Mouse (Mus musculus): ENCODE data around the gene Rag1.

The Rag1 gene

GRCm38 (mm10) chr2:101639840-101640350, 9.4 kb downstream of the Rag1 start:
- intact Hi-C loops (cut with DNase I) = no loop called here

DNA sequence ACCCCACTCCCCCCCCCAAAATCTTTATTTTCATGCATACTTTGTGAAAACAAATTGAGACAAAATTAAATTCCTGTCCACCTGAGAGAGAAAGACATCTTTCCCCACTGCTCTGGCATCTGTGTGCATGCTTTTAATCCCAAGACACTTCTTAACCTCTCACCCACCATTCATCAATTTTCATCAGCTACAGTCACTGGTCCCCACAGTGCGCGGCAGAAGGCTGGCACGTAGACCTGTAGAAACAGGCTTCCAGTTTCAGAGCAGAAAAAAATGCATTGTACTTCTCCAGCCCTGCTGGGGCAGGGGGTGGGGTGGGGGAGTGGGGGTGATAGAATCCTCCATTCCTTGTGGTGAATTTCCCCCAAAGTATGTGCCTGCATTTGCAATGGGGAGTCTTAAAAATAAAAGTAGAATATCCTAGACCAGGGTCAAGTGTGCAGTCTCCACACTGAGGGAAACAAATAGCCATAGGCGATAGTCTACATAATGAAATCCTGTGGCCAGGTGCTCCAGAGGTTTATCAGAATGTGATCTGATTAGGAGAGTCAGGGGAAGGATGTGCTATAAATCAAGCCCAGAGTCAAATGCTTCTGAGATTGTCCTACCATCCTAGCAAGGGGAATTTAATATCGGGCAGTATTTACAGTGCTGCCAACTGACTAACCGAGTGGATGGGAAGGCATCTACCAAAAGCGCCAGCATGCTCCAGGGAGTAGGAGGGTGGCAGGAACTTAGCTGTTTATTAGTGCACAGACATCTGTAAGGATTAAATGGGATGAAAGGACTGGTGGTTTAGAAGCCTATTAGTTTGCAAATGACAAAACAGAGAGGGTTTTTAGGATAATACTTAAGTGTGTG, 10.1 kb downstream of the Rag1 start:
- intact Hi-C loops (cut with DNase I) = no loop called here

- intact Hi-C loops (cut with DNase I) = no loop called here
Observed at GRCm38 (mm10) chr2:101628297-101629236, 20.7 kb downstream of the Rag1 start.

GRCm38 (mm10) chr2:101627227-101627626, 22.1 kb downstream of the Rag1 start:
- intact Hi-C loops (cut with DNase I) = no loop called here

DNA sequence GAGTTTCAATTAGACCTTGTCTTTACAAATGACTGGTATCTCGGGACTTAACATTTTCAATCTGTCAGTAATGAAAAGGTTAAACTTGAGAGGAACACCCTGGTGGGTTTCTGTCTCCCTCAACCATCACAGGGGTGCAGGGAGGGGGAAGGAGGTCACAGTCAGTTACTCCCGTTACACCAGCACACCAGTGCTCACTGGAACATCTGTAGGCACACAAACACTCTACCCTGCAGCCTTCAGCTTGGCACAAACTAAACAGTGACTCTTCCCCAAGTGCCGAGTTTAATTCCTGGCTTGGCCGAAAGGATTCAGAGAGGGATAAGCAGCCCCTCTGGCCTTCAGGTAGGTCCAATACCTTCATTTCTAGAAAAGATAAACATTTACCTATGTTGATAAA, 24.8 kb downstream of the Rag1 start, which contains the start of gene Rag2:
Gene Rag2 (plus strand): TSS at position 193 of the 400 bp plus-strand sequence.
- intact Hi-C loops (cut with DNase I) = no loop called here

DNA sequence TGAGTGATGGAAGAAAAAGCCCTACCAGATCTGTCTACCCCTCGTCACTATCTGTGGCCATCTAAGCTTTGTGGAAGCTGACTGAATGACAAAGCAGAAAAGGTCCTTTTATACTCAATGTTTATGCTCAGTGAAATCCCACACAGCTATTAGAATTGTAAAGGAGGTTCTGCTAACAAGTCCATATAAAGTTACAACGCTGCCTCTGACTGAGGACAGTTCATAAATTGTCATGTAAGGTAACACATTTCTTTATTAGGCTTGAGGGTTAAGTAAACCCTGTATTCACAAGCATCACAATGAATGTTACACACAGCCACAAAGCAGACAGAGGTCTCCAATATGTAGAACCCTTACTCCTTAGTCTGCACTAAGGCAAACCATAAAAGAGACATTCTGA, 25.3 kb downstream of the Rag1 start:
- intact Hi-C loops (cut with DNase I) = no loop called here

GRCm38 (mm10) chr2:101623042-101623441, 26.3 kb downstream of the Rag1 start:
- intact Hi-C loops (cut with DNase I) = no loop called here

- intact Hi-C loops (cut with DNase I) = no loop called here
Observed at GRCm38 (mm10) chr2:101621611-101622010, 27.7 kb downstream of the Rag1 start.

- intact Hi-C loops (cut with DNase I) = no loop called here
Observed at GRCm38 (mm10) chr2:101620899-101621298, 28.4 kb downstream of the Rag1 start.

- intact Hi-C loops (cut with DNase I) = no loop called here
Observed at GRCm38 (mm10) chr2:101618373-101618772, 30.9 kb downstream of the Rag1 start.

- intact Hi-C loops (cut with DNase I) = no loop called here
Observed at GRCm38 (mm10) chr2:101615464-101616305, 33.6 kb downstream of the Rag1 start.

DNA sequence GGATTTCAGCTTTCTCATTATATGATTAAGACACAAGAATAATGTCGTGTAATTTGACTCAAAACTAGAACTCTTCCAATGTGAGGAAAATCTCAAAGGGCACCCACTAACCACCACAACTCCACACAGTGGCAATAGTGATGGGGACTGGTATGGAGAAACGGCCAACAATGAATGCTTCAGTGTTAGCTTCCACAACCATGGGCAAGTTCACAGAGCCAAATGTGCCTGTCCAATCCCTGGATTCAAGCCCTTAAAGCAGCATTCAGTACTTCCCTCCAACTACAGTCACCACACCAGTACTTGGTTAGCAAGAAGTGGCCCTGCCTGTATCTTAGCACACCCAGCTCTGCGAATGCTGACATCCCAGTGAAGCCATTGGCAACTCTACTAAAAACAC, 38.4 kb downstream of the Rag1 start:
- intact Hi-C loops (cut with DNase I) = no loop called here

DNA sequence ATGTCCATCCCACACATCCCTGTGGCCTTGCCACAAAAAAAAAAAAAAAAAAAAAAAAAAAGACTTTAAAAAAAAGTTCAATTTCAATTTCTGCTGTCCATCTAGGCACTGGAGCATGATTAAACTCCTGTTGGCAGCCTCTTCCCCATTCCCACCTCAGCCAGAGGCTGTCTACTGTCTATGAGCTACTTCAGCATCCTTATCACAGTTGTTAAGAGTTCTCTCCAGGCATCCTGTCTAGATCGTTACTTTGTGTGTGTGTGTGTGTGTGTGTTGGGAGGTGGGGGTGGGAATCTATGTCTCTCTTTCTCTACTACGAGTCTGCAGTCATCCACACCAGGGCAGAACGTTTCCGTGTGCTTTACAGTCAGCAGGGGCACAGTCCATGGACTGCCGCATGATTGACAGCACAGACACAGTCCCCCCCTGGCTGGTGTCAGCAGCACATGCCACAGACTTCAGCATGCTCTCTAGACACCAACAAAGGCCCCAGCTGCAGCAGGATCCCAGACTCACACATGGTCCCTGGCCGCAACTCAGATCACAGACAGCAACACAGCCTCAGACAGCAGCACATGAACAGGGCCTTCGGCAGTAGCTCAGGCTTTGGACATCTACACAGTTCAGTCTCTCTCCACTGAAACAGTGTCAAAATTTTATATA, 40.9 kb downstream of the Rag1 start:
- intact Hi-C loops (cut with DNase I) = no loop called here

- intact Hi-C loops (cut with DNase I) = no loop called here
Observed at GRCm38 (mm10) chr2:101603099-101603498, 46.2 kb downstream of the Rag1 start.

DNA sequence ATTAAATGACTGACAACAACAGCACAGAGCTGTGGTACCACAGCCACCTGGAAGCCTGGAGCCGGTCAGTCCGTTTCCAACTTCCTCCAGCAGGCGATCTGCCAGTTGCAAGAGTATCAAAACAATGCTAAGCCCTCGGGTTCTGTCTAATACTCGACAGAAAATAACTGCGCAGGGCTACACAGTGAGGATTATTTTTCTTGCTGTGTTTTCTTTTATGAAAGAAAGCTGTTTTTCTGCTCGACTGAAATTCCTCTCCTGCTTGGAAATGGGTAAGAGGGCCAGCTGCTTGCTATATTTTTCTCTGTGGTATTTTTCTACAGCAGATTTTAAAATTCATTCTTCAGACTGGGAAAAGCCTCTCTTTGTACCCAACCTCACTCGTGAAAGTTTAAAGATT, 48.6 kb downstream of the Rag1 start:
- intact Hi-C loops (cut with DNase I) = no loop called here

- intact Hi-C loops (cut with DNase I) = no loop called here
Observed at GRCm38 (mm10) chr2:101598190-101599181, 50.8 kb downstream of the Rag1 start.

GRCm38 (mm10) chr2:101597186-101597585, 52.1 kb downstream of the Rag1 start:
- intact Hi-C loops (cut with DNase I) = no loop called here

DNA sequence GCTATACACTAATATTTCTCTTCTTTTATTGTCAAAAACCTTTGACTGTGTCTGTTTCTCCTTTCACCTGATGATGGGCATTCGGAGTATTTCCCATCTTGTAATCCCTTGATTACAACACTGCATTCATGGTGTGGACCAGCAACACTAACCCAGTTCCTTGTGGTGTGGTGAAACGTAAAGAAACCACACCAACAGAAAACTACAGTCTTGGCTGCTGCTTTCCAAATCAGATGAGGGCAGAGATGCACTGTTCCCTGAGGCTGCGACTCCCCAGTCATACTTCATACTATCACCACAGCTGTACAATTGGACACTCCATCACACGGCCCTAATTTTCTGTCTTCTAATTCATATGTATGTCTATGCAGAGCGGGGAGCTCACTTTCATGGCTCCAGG, 54.6 kb downstream of the Rag1 start:
- intact Hi-C loops (cut with DNase I) = no loop called here

- intact Hi-C loops (cut with DNase I) = no loop called here
Observed at GRCm38 (mm10) chr2:101592886-101593285, 56.4 kb downstream of the Rag1 start.

All from adrenal gland (tissue).